Mouse (Mus musculus) liver, adult 2 months (tissue): ENCODE measurements around the gene Csrp2. TPM values are rescaled to one million over a fixed set of nuclear protein-coding genes. Genes with fewer than 3 reads are reported as not detected.
A peak's percentile ranks its signal among the peaks of the same experiment; 100 is the strongest.

ENCODE experiments used
- DNase-seq: peaks from one replicate; pipeline ENCODE4 v3.0.0-alpha.2; 2011; ENCODE audit warnings: low read depth, low spot score; ENCODE audit errors: extremely low read depth
- H3K27ac ChIP-seq: fragments of 200-500 bp; replicated peaks from 2 replicates; pipeline ENCODE4 v1.5.1; 2012; ENCODE audit warnings: low read depth, mild to moderate bottlenecking, control low read depth, inconsistent platforms, low read length; ENCODE audit not compliant: insufficient read depth
- H3K27me3 ChIP-seq: fragments of 200-500 bp; 2 replicates; pipeline ENCODE4 v1.6.1; 2012; ENCODE audit warnings: mild to moderate bottlenecking, moderate library complexity, low read length, inconsistent platforms; ENCODE audit not compliant: control insufficient read depth, insufficient read depth
- H3K36me3 ChIP-seq: fragments of 200-500 bp; 2 replicates; pipeline ENCODE4 v1.6.1; 2012; ENCODE audit warnings: low read length, inconsistent platforms; ENCODE audit not compliant: control insufficient read depth, insufficient read depth
- H3K4me1 ChIP-seq: fragments of 200-500 bp; 2 replicates; pipeline ENCODE4 v1.6.1; 2011; ENCODE audit warnings: low read length; ENCODE audit not compliant: control insufficient read depth, insufficient read depth
- H3K4me3 ChIP-seq: fragments of 200-500 bp; 2 replicates; pipeline ENCODE4 v1.5.1; 2011; ENCODE audit warnings: low read depth, mild to moderate bottlenecking, control low read depth, low read length, moderate library complexity; ENCODE audit not compliant: insufficient read depth
- H3K79me2 ChIP-seq: fragments of 200-500 bp; 2 replicates; pipeline ENCODE4 v1.6.1; 2012; ENCODE audit warnings: inconsistent platforms, mild to moderate bottlenecking, low read length, moderate library complexity; ENCODE audit not compliant: control insufficient read depth, insufficient read depth
- H3K9ac ChIP-seq: fragments of 200-500 bp; 2 replicates; pipeline ENCODE4 v1.6.1; 2012; ENCODE audit warnings: low read depth, mild to moderate bottlenecking, control low read depth, inconsistent platforms, low read length
- CTCF ChIP-seq: fragments of 200-500 bp; IDR thresholded peaks from 2 replicates; pipeline ENCODE4 v1.5.1; 2011; ENCODE audit warnings: low read depth, low read length, control low read depth
- POLR2A ChIP-seq: fragments of 200-500 bp; IDR thresholded peaks from 2 replicates; pipeline ENCODE4 v1.6.1; 2011; ENCODE audit warnings: low read length, control low read depth; ENCODE audit not compliant: insufficient read depth; ENCODE audit errors: extremely low read depth
- WGBS: fragments of 180-500 bp; shearing (Covaris S2); methylation state at CpG from one replicate; pipeline ENCODE4 v1.1.7; 2018; 5-methylcytosine and 5-hydroxymethylcytosine counted together
- polyA plus RNA-seq: library from polyadenylated mRNA; depleted of rRNA; stranded (reverse); fragments of >200 nt; gene quantifications from 2 replicates; pipeline ENCODE4 v1.2.3, GENCODE M21; 2012
- total RNA-seq: library from RNA; depleted of rRNA; stranded (reverse); fragments of >200 nt; gene quantifications from 2 replicates; pipeline ENCODE4 v1.2.3, GENCODE M21; 2014

Csrp2 gene
- total and polyA plus RNA-seq, 2 experiments = 26.0 to 76.8 TPM

- WGBS = 69% methylated on average over 7 of the region's 7 CpGs
- no peak for TF ChIP-seq POLR2A
- TF ChIP-seq CTCF = no peak
- Histone ChIP-seq H3K27me3 (no peaks in the 10 kb centered on the region), H3K4me3 (no peak overlapping the region), H3K27ac (no peak overlapping the region), H3K36me3 (no peaks in the 10 kb centered on the region), H3K4me1 (peaks cover 3% of the 10 kb centered on the region; the same call in 1 of the 2 replicates), H3K79me2 (no peaks in the 10 kb centered on the region), H3K9ac (no peak overlapping the region)
- no peak for DNase-seq
These were observed 38.2 kb upstream of the Csrp2 start for GRCm38 (mm10) chr10:110881346-110881745.

GRCm38 (mm10) chr10:110882701-110883100 is 36.9 kb upstream of the Csrp2 start:
- Histone ChIP-seq H3K79me2 (no peaks in the 10 kb centered on the region), H3K27me3 (no peaks in the 10 kb centered on the region), H3K9ac (no peak overlapping the region), H3K36me3 (no peaks in the 10 kb centered on the region), H3K4me3 (no peak overlapping the region), H3K4me1 (peaks cover 3% of the 10 kb centered on the region; the same call in 1 of the 2 replicates), H3K27ac (no peak overlapping the region)
- DNase-seq = no peak
- TF ChIP-seq CTCF (no peak), POLR2A (no peak)

GRCm38 (mm10) chr10:110890656-110891272 is 28.8 kb upstream of the Csrp2 start:
- Histone ChIP-seq H3K4me1 (no peaks in the 10 kb centered on the region), H3K27me3 (no peaks in the 10 kb centered on the region), H3K36me3 (no peaks in the 10 kb centered on the region), H3K4me3 (no peak overlapping the region), H3K27ac (no peak overlapping the region), H3K9ac (no peak overlapping the region), H3K79me2 (no peaks in the 10 kb centered on the region)
- TF ChIP-seq CTCF = no peak
- DNase-seq = no peak
- WGBS = 66% methylated on average over 7 of the region's 7 CpGs

GRCm38 (mm10) chr10:110899744-110900501 is 19.7 kb upstream of the Csrp2 start:
- H3K4me1 ChIP-seq = no peaks in the 10 kb centered on the region
- no peak overlapping the region for H3K4me3 ChIP-seq
- H3K9ac ChIP-seq = no peak overlapping the region
- no peaks in the 10 kb centered on the region for H3K36me3 ChIP-seq
- WGBS = 48% methylated on average over 13 of the region's 13 CpGs
- H3K27me3 ChIP-seq = no peaks in the 10 kb centered on the region
- peak; percentile 55 for DNase-seq
- no peaks in the 10 kb centered on the region for H3K79me2 ChIP-seq
- no peak overlapping the region for H3K27ac ChIP-seq
- TF ChIP-seq CTCF (no peak), POLR2A (no peak)

- Histone ChIP-seq H3K4me1 (no peaks in the 10 kb centered on the region), H3K9ac (no peak overlapping the region), H3K4me3 (no peak overlapping the region), H3K27ac (no peak overlapping the region), H3K36me3 (no peaks in the 10 kb centered on the region), H3K79me2 (no peaks in the 10 kb centered on the region), H3K27me3 (no peaks in the 10 kb centered on the region)
- no peak for DNase-seq
- TF ChIP-seq POLR2A (no peak), CTCF (no peak)
- 98% methylated on average over 3 of the region's 3 CpGs for WGBS
These were observed 15.7 kb upstream of the Csrp2 start for GRCm38 (mm10) chr10:110903862-110904261.
